Mouse (Mus musculus) adrenal gland, postnatal 4 days (tissue): ENCODE measurements around the gene Btbd35f17. TPM values are rescaled to one million over a fixed set of nuclear protein-coding genes. Genes with fewer than 3 reads are reported as not detected.
"Not testable (repeated sequence)": the region's sequence is repeated elsewhere in the genome, so short reads cannot be mapped to it uniquely, and the experiment has no call there.

Source experiments
- DNase-seq, 2 experiments: peaks; one replicate each; pipeline ENCODE4 v3.0.0; 2021 to 2022; ENCODE audit warnings: low spot score in 2 of 2, mixed read lengths in 2 of 2
- long read RNA-seq, 2 experiments: library from polyadenylated mRNA; stranded (forward); transcript quantifications; one replicate each; pipeline ENCODE4 v2.0.0; 2021
- total RNA-seq, 2 experiments: library from RNA; stranded (reverse); gene quantifications; 2 replicates each; pipeline ENCODE4 v1.2.3; 2021

Btbd35f17 gene
- not detected for total RNA-seq
- long read RNA-seq, experiment 1: 0 reads
- long read RNA-seq, experiment 2: 0 reads

DNA sequence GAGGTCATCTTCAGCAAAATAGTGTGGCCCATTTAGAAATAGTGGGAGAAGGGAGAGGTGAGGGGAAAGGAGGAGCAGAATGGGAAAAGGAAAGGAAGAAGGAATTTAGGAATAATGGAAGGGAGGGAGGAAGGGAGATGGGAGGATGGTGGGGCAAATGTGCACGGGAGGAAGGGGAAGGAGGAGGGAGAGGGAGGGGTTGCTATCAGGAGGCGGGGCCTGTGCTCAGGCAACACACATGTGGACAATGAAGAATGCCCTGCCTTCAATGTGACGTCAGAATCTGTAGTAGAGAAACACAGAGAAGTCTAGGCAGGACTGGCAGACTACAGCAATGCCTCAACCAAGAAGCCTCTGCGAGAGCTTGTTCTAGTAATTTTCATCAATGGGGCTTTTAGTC, at the start of gene Btbd35f17:
TSS of gene Btbd35f17 (plus strand) at position 301 of the 400 bp plus-strand sequence.
- DNase-seq: not testable (repeated sequence)

Other genes with a start within 250 kb of the Btbd35f17 start
- not detected for gene Btbd35f28, start 174.1 kb upstream of the Btbd35f17 start, total RNA-seq
- not detected for gene Btbd35f20, start 79.4 kb upstream of the Btbd35f17 start, total RNA-seq